ENCODE assay signal across 20 mouse cellular contexts in the genomic region with DNA sequence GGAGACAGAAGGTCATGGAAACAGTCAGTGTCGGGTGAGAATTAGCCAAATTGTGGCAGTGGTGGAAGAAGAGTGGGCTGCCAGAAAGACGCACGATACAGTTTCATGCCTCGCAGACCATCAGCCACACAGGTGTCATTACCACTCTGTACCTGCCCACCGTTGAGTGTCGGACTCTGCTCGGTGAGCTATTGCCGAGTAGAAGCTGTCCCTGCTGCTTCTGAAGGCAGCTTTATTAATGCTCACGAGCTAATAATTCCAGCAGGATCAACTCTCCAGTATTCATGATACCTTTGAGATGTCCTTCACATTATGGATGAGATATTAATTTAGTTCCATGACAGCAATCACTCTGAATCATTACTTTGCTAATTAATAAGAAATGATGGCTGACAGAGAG.
DNase-seq lines count a peak whose midpoint lies in the region; ATAC-seq and TF ChIP-seq lines count a peak whose summit lies in the region.
"Had no signal": no experiment of that assay in that cellular context is flagged by ENCODE, and none has a peak within 500 bp of the region (broad histone marks: within the 10 kb centered on the region; RNA-seq: fewer than 3 reads in every experiment).

No protein-coding gene starts in this region.

- WGBS in hindbrain, embryonic 13.5 days: 80% methylated on average over 9 of the region's 9 CpGs
- 78% methylated on average over 9 of the region's 9 CpGs for WGBS in hindbrain, embryonic 14.5 days
- 57% methylated on average over 9 of the region's 9 CpGs for WGBS in neural tube, embryonic 14.5 days
- WGBS in neural tube, embryonic 15.5 days: 53% methylated on average over 9 of the region's 9 CpGs
- 86% methylated on average over 9 of the region's 9 CpGs for WGBS in cerebellum, adult 2 months

- H3K4me1 ChIP-seq in hindbrain, embryonic 13.5 days (replicated peaks): peaks cover 20% of the 10 kb centered on the region
- H3K4me1 ChIP-seq in hindbrain, embryonic 14.5 days (replicated peaks; ENCODE audit: control insufficient read depth, insufficient read depth, low read length): peaks cover 4% of the 10 kb centered on the region
- H3K4me1 ChIP-seq in neural tube, embryonic 14.5 days (ENCODE audit: control insufficient read depth, insufficient read depth, low read length): peaks cover 7% of the 10 kb centered on the region; the same call in 1 of the 2 replicates
- H3K4me1 ChIP-seq in neural tube, embryonic 15.5 days: peaks cover 17% of the 10 kb centered on the region
- H3K4me1 ChIP-seq in cerebellum, adult 2 months (ENCODE audit: control insufficient read depth, insufficient read depth, low read length): no peaks in the 10 kb centered on the region
- H3K4me1 ChIP-seq: embryonic facial prominence, embryonic 15.5 days; forebrain, embryonic 12.5 days had no signal

- no peak for ATAC-seq in hindbrain, embryonic 13.5 days (ENCODE audit: low FRiP score)
- ATAC-seq in hindbrain, embryonic 14.5 days (ENCODE audit: low FRiP score): no peak
- ATAC-seq in neural tube, embryonic 14.5 days (ENCODE audit: low read depth): peak; percentile 51; the same call in 1 of the 2 replicates
- ATAC-seq in neural tube, embryonic 15.5 days (ENCODE audit: low FRiP score): peak; percentile 50; the same call in 1 of the 2 replicates
- ATAC-seq: forebrain, embryonic 14.5 days; forebrain, embryonic 16.5 days had no signal

- H3K4me3 ChIP-seq in hindbrain, embryonic 13.5 days: no peak overlapping the region
- H3K4me3 ChIP-seq in hindbrain, embryonic 14.5 days (replicated peaks; ENCODE audit: low read length): no peak overlapping the region
- H3K4me3 ChIP-seq in layer of hippocampus, adult 2 months: no peak overlapping the region
- H3K4me3 ChIP-seq in neural tube, embryonic 14.5 days (ENCODE audit: low read depth, low read length): no peak overlapping the region
- H3K4me3 ChIP-seq in neural tube, embryonic 15.5 days (replicated peaks): no peak overlapping the region
- H3K4me3 ChIP-seq in cerebellum, adult 2 months (replicated peaks; ENCODE audit: insufficient read depth, low read depth, low read length): no peak overlapping the region
- H3K4me3 ChIP-seq: embryonic facial prominence, embryonic 13.5 days; embryonic facial prominence, embryonic 15.5 days; erythroblast, embryonic 14.5 days; forebrain, embryonic 10.5 days; forebrain, embryonic 12.5 days had no signal

- TF ChIP-seq CTCF in layer of hippocampus, adult 2 months (conservative IDR thresholded peaks at IDR 0.05): no peak
- TF ChIP-seq CTCF in cerebellum, adult 2 months (IDR thresholded peaks at IDR 0.05; ENCODE audit: borderline replicate concordance, insufficient read depth, low read depth, low read length): no peak

- H3K27ac ChIP-seq in hindbrain, embryonic 13.5 days: peak overlapping the region; percentile 48; the same call in 1 of the 2 replicates
- H3K27ac ChIP-seq in hindbrain, embryonic 14.5 days: no peak overlapping the region
- H3K27ac ChIP-seq in layer of hippocampus, adult 2 months: peak overlapping the region; percentile 44; the same call in 1 of the 2 replicates
- H3K27ac ChIP-seq in neural tube, embryonic 14.5 days (ENCODE audit: low read depth, low read length): no peak overlapping the region
- no peak overlapping the region; the same call in 1 of the 2 replicates for H3K27ac ChIP-seq in neural tube, embryonic 15.5 days (replicated peaks)
- H3K27ac ChIP-seq in cerebellum, adult 2 months (ENCODE audit: insufficient read depth, low read length): no peak overlapping the region
- H3K27ac ChIP-seq: embryonic facial prominence, embryonic 13.5 days; embryonic facial prominence, embryonic 15.5 days; forebrain, embryonic 10.5 days; forebrain, embryonic 12.5 days had no signal

- no peaks in the 10 kb centered on the region for H3K9me3 ChIP-seq in hindbrain, embryonic 13.5 days
- no peaks in the 10 kb centered on the region for H3K9me3 ChIP-seq in hindbrain, embryonic 14.5 days (ENCODE audit: control insufficient read depth, low read length)
- no peaks in the 10 kb centered on the region for H3K9me3 ChIP-seq in neural tube, embryonic 14.5 days (ENCODE audit: control insufficient read depth, low read length)
- H3K9me3 ChIP-seq in neural tube, embryonic 15.5 days (replicated peaks): no peaks in the 10 kb centered on the region
- H3K9me3 ChIP-seq: embryonic facial prominence, embryonic 13.5 days; embryonic facial prominence, embryonic 15.5 days; forebrain, embryonic 12.5 days had no signal

- H3K4me2 ChIP-seq in hindbrain, embryonic 13.5 days: no peak overlapping the region
- H3K4me2 ChIP-seq in hindbrain, embryonic 14.5 days (replicated peaks): no peak overlapping the region
- H3K4me2 ChIP-seq in neural tube, embryonic 14.5 days (ENCODE audit: low read depth, low read length): no peak overlapping the region
- no peak overlapping the region for H3K4me2 ChIP-seq in neural tube, embryonic 15.5 days
- H3K4me2 ChIP-seq: embryonic facial prominence, embryonic 13.5 days; embryonic facial prominence, embryonic 15.5 days; forebrain, embryonic 12.5 days had no signal

- no peak overlapping the region for H3K9ac ChIP-seq in hindbrain, embryonic 13.5 days
- no peak overlapping the region for H3K9ac ChIP-seq in hindbrain, embryonic 14.5 days
- no peak overlapping the region for H3K9ac ChIP-seq in neural tube, embryonic 14.5 days (replicated peaks; ENCODE audit: low read depth, low read length)
- H3K9ac ChIP-seq in neural tube, embryonic 15.5 days (replicated peaks): no peak overlapping the region
- H3K9ac ChIP-seq: embryonic facial prominence, embryonic 13.5 days; embryonic facial prominence, embryonic 15.5 days; forebrain, embryonic 12.5 days had no signal

- H3K36me3 ChIP-seq in hindbrain, embryonic 13.5 days: no peaks in the 10 kb centered on the region; the same call in 1 of the 2 replicates
- H3K36me3 ChIP-seq in hindbrain, embryonic 14.5 days (replicated peaks; ENCODE audit: control insufficient read depth, insufficient read depth): no peaks in the 10 kb centered on the region
- no peaks in the 10 kb centered on the region for H3K36me3 ChIP-seq in neural tube, embryonic 14.5 days (ENCODE audit: control insufficient read depth, insufficient read depth, low read length)
- no peaks in the 10 kb centered on the region for H3K36me3 ChIP-seq in neural tube, embryonic 15.5 days
- H3K36me3 ChIP-seq: embryonic facial prominence, embryonic 13.5 days; embryonic facial prominence, embryonic 15.5 days; forebrain, embryonic 10.5 days; forebrain, embryonic 12.5 days had no signal

- H3K27me3 ChIP-seq in hindbrain, embryonic 13.5 days: no peaks in the 10 kb centered on the region
- H3K27me3 ChIP-seq in hindbrain, embryonic 14.5 days (ENCODE audit: control insufficient read depth, insufficient read depth, low read length): no peaks in the 10 kb centered on the region
- no peaks in the 10 kb centered on the region for H3K27me3 ChIP-seq in neural tube, embryonic 14.5 days (ENCODE audit: control insufficient read depth, insufficient read depth, low read length)
- no peaks in the 10 kb centered on the region for H3K27me3 ChIP-seq in neural tube, embryonic 15.5 days (replicated peaks)
- no peaks in the 10 kb centered on the region for H3K27me3 ChIP-seq in cerebellum, adult 2 months (ENCODE audit: control insufficient read depth, insufficient read depth, low read length)
- H3K27me3 ChIP-seq: embryonic facial prominence, embryonic 13.5 days; embryonic facial prominence, embryonic 15.5 days; forebrain, embryonic 12.5 days had no signal

- no peak for TF ChIP-seq POLR2A in cerebellum, adult 2 months (IDR thresholded peaks at IDR 0.05; ENCODE audit: borderline replicate concordance, insufficient read depth, low read length)

- no peak for DNase-seq in hindbrain, embryonic 14.5 days (ENCODE audit: low spot score)
- DNase-seq in layer of hippocampus, adult 2 months (ENCODE audit: low spot score in 2 of 2): no peak
- no peak for DNase-seq in layer of hippocampus, postnatal 36 days
- no peak for DNase-seq in cerebellum, adult 2 months
- DNase-seq: adrenal gland, adult 8-10 months; cerebellum, adult 11-12 months; cerebellum, adult 8-10 months; cerebellum, adult 9-11 months; cerebellum, postnatal 36 days; embryo, embryonic 11 days had no signal

Comparison
In these comparisons a context has a peak if more than half of its experiments do, and no peak if none do; other contexts are left out.
1. H3K27ac ChIP-seq: peak in hindbrain, embryonic 13.5 days (single experiment) and layer of hippocampus, adult 2 months (single experiment); none in hindbrain, embryonic 14.5 days (single experiment), neural tube, embryonic 14.5 days (single experiment), neural tube, embryonic 15.5 days (single experiment) and cerebellum, adult 2 months (single experiment).
2. ATAC-seq: peak in neural tube, embryonic 14.5 days (single experiment) and neural tube, embryonic 15.5 days (single experiment); none in hindbrain, embryonic 13.5 days (single experiment) and hindbrain, embryonic 14.5 days (single experiment).